Mouse (Mus musculus): ENCODE measurements around the gene 4930562C15Rik. TPM values are rescaled to one million over a fixed set of nuclear protein-coding genes. Genes with fewer than 3 reads are reported as not detected.
A peak's percentile ranks its signal among the peaks of the same experiment; 100 is the strongest.
"Not testable (repeated sequence)": the region's sequence is repeated elsewhere in the genome, so short reads cannot be mapped to it uniquely, and the experiment has no call there.

4930562C15Rik gene
- 0.40 and 0.71 TPM in 2 replicates for polyA plus RNA-seq (2016; fragmentation: Nextera tagmentation; extraction: Ambion mirVana)

- Histone ChIP-seq H3K4me1 (no peaks in the 10 kb centered on the region), H3K27me3 (ENCODE audit: low read depth, poor library complexity, severe bottlenecking) (no peaks in the 10 kb centered on the region), H3K4me3 (no peak within 1 kb of the TSS), H3K27ac (no peak within 1 kb of the TSS), H3K9me3 (replicated peaks) (no peaks in the 10 kb centered on the region), H3K36me3 (no peaks in the 10 kb centered on the region)
- no peak for DNase-seq (ENCODE audit: low spot score)
- WGBS, result 89% methylated on average over 3 of the region's 3 CpGs
Observed at GRCm38 (mm10) chr16:4835191-4835590, at the start of gene 4930562C15Rik. 4930562C15Rik (plus strand) TSS chr16:4835416.

- no peak overlapping the region for H3K27ac ChIP-seq
- no peaks in the 10 kb centered on the region for H3K27me3 ChIP-seq (ENCODE audit: low read depth, poor library complexity, severe bottlenecking)
- no peak overlapping the region for H3K4me3 ChIP-seq
- DNase-seq (ENCODE audit: low spot score), result no peak
- no peaks in the 10 kb centered on the region for H3K9me3 ChIP-seq (replicated peaks)
- H3K36me3 ChIP-seq, result peaks cover 42% of the 10 kb centered on the region
- peaks cover 23% of the 10 kb centered on the region for H3K4me1 ChIP-seq
- 85% methylated on average over 4 of the region's 4 CpGs for WGBS
Observed at GRCm38 (mm10) chr16:4785706-4786105, 49.5 kb upstream of the 4930562C15Rik start.

- H3K9me3 ChIP-seq (replicated peaks), result no peaks in the 10 kb centered on the region
- H3K4me3 ChIP-seq, result peak overlapping the region; percentile 73
- peaks cover 32% of the 10 kb centered on the region for H3K36me3 ChIP-seq
- H3K27me3 ChIP-seq (ENCODE audit: low read depth, poor library complexity, severe bottlenecking), result no peaks in the 10 kb centered on the region
- no peak for DNase-seq (ENCODE audit: low spot score)
- H3K4me1 ChIP-seq, result peaks cover 23% of the 10 kb centered on the region
- H3K27ac ChIP-seq, result no peak overlapping the region
Observed at GRCm38 (mm10) chr16:4788176-4788575, 47.0 kb upstream of the 4930562C15Rik start.

GRCm38 (mm10) chr16:4789311-4789768, 45.9 kb upstream of the 4930562C15Rik start:
- WGBS, result under 1% methylated on average over 29 of the region's 29 CpGs

GRCm38 (mm10) chr16:4789810-4790559, 45.2 kb upstream of the 4930562C15Rik start, which contains the start of gene Cdip1:
Cdip1 (minus strand) TSS chr16:4790292.
- DNase-seq (ENCODE audit: low spot score), result peak; percentile 93
- Histone ChIP-seq H3K9me3 (replicated peaks) (no peaks in the 10 kb centered on the region), H3K27ac (peak within 1 kb of the TSS; percentile 97), H3K4me1 (peaks cover 23% of the 10 kb centered on the region), H3K36me3 (peaks cover 18% of the 10 kb centered on the region), H3K4me3 (peak within 1 kb of the TSS; percentile 73), H3K27me3 (ENCODE audit: low read depth, poor library complexity, severe bottlenecking) (no peaks in the 10 kb centered on the region)
- under 1% methylated on average over 51 of the region's 51 CpGs for WGBS

More at GRCm38 (mm10) chr16:4789311-4789768, 45.9 kb upstream of the 4930562C15Rik start:
- peak overlapping the region; percentile 73 for H3K4me3 ChIP-seq
- peaks cover 23% of the 10 kb centered on the region for H3K4me1 ChIP-seq
- no peaks in the 10 kb centered on the region for H3K9me3 ChIP-seq (replicated peaks)
- no peaks in the 10 kb centered on the region for H3K27me3 ChIP-seq (ENCODE audit: low read depth, poor library complexity, severe bottlenecking)
- H3K36me3 ChIP-seq, result peaks cover 20% of the 10 kb centered on the region
- peak overlapping the region; percentile 97 for H3K27ac ChIP-seq
- DNase-seq (ENCODE audit: low spot score), result no peak

- peaks cover 23% of the 10 kb centered on the region for H3K4me1 ChIP-seq
- H3K27me3 ChIP-seq (ENCODE audit: low read depth, poor library complexity, severe bottlenecking), result no peaks in the 10 kb centered on the region
- H3K4me3 ChIP-seq, result no peak overlapping the region
- H3K9me3 ChIP-seq (replicated peaks), result no peaks in the 10 kb centered on the region
- no peak for DNase-seq (ENCODE audit: low spot score)
- peaks cover 16% of the 10 kb centered on the region for H3K36me3 ChIP-seq
- 79% methylated on average over 2 of the region's 2 CpGs for WGBS
- no peak overlapping the region for H3K27ac ChIP-seq
Observed at GRCm38 (mm10) chr16:4791332-4791731, 43.9 kb upstream of the 4930562C15Rik start.

GRCm38 (mm10) chr16:4796631-4797030, 38.6 kb upstream of the 4930562C15Rik start:
- no peaks in the 10 kb centered on the region for H3K9me3 ChIP-seq (replicated peaks)
- whole genome bisulfite sequencing, result 92% methylated on average over 4 of the region's 4 CpGs
- no peak overlapping the region for H3K4me3 ChIP-seq
- no peak for DNase-seq (ENCODE audit: low spot score)
- H3K27ac ChIP-seq, result no peak overlapping the region
- H3K4me1 ChIP-seq, result no peaks in the 10 kb centered on the region
- H3K27me3 ChIP-seq (ENCODE audit: low read depth, poor library complexity, severe bottlenecking), result no peaks in the 10 kb centered on the region
- no peaks in the 10 kb centered on the region for H3K36me3 ChIP-seq

- Histone ChIP-seq H3K4me3 (no peak overlapping the region), H3K36me3 (no peaks in the 10 kb centered on the region), H3K27me3 (ENCODE audit: low read depth, poor library complexity, severe bottlenecking) (no peaks in the 10 kb centered on the region), H3K4me1 (no peaks in the 10 kb centered on the region), H3K9me3 (replicated peaks) (no peaks in the 10 kb centered on the region), H3K27ac (no peak overlapping the region)
- WGBS, result 84% methylated on average over 3 of the region's 3 CpGs
- no peak for DNase-seq (ENCODE audit: low spot score)
Observed at GRCm38 (mm10) chr16:4818349-4818748, 16.9 kb upstream of the 4930562C15Rik start.

- DNase-seq (ENCODE audit: low spot score); H3K27ac ChIP-seq; H3K9me3 ChIP-seq (replicated peaks); H3K4me1 ChIP-seq; H3K36me3 ChIP-seq; H3K4me3 ChIP-seq; H3K27me3 ChIP-seq (ENCODE audit: low read depth, poor library complexity, severe bottlenecking): not testable (repeated sequence)
- WGBS, result 87% methylated on average over 5 of the region's 5 CpGs
Observed at GRCm38 (mm10) chr16:4824466-4824865, 10.8 kb upstream of the 4930562C15Rik start.

GRCm38 (mm10) chr16:4827639-4828038, 7.6 kb upstream of the 4930562C15Rik start:
- Histone ChIP-seq H3K36me3 (no peaks in the 10 kb centered on the region), H3K27ac (no peak overlapping the region), H3K4me3 (no peak overlapping the region), H3K9me3 (replicated peaks) (no peaks in the 10 kb centered on the region), H3K4me1 (no peaks in the 10 kb centered on the region), H3K27me3 (ENCODE audit: low read depth, poor library complexity, severe bottlenecking) (no peaks in the 10 kb centered on the region)
- 90% methylated on average over 5 of the region's 5 CpGs for WGBS
- DNase-seq (ENCODE audit: low spot score), result no peak

- no peaks in the 10 kb centered on the region for H3K27me3 ChIP-seq (ENCODE audit: low read depth, poor library complexity, severe bottlenecking)
- 88% methylated on average over 6 of the region's 6 CpGs for WGBS
- H3K27ac ChIP-seq, result no peak overlapping the region
- no peak overlapping the region for H3K4me3 ChIP-seq
- no peaks in the 10 kb centered on the region for H3K4me1 ChIP-seq
- DNase-seq (ENCODE audit: low spot score), result no peak
- H3K36me3 ChIP-seq, result no peaks in the 10 kb centered on the region
- no peaks in the 10 kb centered on the region for H3K9me3 ChIP-seq (replicated peaks)
Observed at GRCm38 (mm10) chr16:4829271-4829900, 5.8 kb upstream of the 4930562C15Rik start.

- no peaks in the 10 kb centered on the region for H3K9me3 ChIP-seq (replicated peaks)
- H3K4me3 ChIP-seq, result no peak overlapping the region
- no peaks in the 10 kb centered on the region for H3K27me3 ChIP-seq (ENCODE audit: low read depth, poor library complexity, severe bottlenecking)
- no peak overlapping the region for H3K27ac ChIP-seq
- WGBS, result 73% methylated on average over 15 of the region's 15 CpGs
- no peak for DNase-seq (ENCODE audit: low spot score)
- H3K4me1 ChIP-seq, result no peaks in the 10 kb centered on the region
- H3K36me3 ChIP-seq, result no peaks in the 10 kb centered on the region
Observed at GRCm38 (mm10) chr16:4831650-4832419, 3.4 kb upstream of the 4930562C15Rik start.

GRCm38 (mm10) chr16:4833858-4834257, 1.4 kb upstream of the 4930562C15Rik start:
- Histone ChIP-seq H3K27me3 (ENCODE audit: low read depth, poor library complexity, severe bottlenecking) (no peaks in the 10 kb centered on the region), H3K27ac (no peak overlapping the region), H3K4me3 (no peak overlapping the region), H3K4me1 (no peaks in the 10 kb centered on the region), H3K36me3 (no peaks in the 10 kb centered on the region), H3K9me3 (replicated peaks) (no peaks in the 10 kb centered on the region)
- DNase-seq (ENCODE audit: low spot score), result no peak
- 78% methylated on average over 2 of the region's 2 CpGs for WGBS
